Mouse (Mus musculus) megakaryocyte-erythroid progenitor cell, adult 5-6 weeks (primary cell): ENCODE results near the gene Dnajc5. TPM values are rescaled to one million over a fixed set of nuclear protein-coding genes. Genes with fewer than 3 reads are reported as not detected.

Source experiments
- ATAC-seq: replicated peaks from 2 replicates; pipeline ENCODE4 v1.8.0; 2016; ENCODE audit warnings: mild to moderate bottlenecking, inconsistent platforms; ENCODE audit not compliant: severe bottlenecking, poor library complexity, low FRiP score, low TSS enrichment
- total RNA-seq, 2 experiments: library from RNA; stranded (forward) in 1 of 2; stranded (reverse) in 1 of 2; fragments of 200-1000, 215-1000 nt in 1 of 2; fragments of >200 nt in 1 of 2; fragmentation: Nextera tagmentation in 1 of 2; gene quantifications; 2 replicates each; pipeline ENCODE4 v1.2.3; 2014 to 2017

Gene Dnajc5
- total RNA-seq, 2 experiments from 2014 or later: 38.1 to 38.6 TPM

GRCm38 (mm10) chr2:181570375-181570774, 50.1 kb downstream of the Dnajc5 start:
- ATAC-seq: no peak

GRCm38 (mm10) chr2:181570921-181571595, 50.8 kb downstream of the Dnajc5 start:
- no peak for ATAC-seq

- no peak for ATAC-seq
Measured at GRCm38 (mm10) chr2:181571941-181572670, 51.8 kb downstream of the Dnajc5 start.

GRCm38 (mm10) chr2:181572921-181573920, 52.9 kb downstream of the Dnajc5 start:
- no peak for ATAC-seq

GRCm38 (mm10) chr2:181573961-181574360, 53.7 kb downstream of the Dnajc5 start:
- no peak for ATAC-seq

- no peak for ATAC-seq
Measured at GRCm38 (mm10) chr2:181574921-181575545, 54.7 kb downstream of the Dnajc5 start.

- no peak for ATAC-seq
Measured at GRCm38 (mm10) chr2:181576613-181577012, 56.3 kb downstream of the Dnajc5 start.

- no peak for ATAC-seq
Measured at GRCm38 (mm10) chr2:181577126-181577525, 56.8 kb downstream of the Dnajc5 start.

- peak; percentile 56 for ATAC-seq
Measured at GRCm38 (mm10) chr2:181577981-181578581, 57.8 kb downstream of the Dnajc5 start.

- no peak for ATAC-seq
Measured at GRCm38 (mm10) chr2:181578790-181579618, 58.7 kb downstream of the Dnajc5 start.

GRCm38 (mm10) chr2:181579681-181580080, 59.4 kb downstream of the Dnajc5 start:
- no peak for ATAC-seq

- ATAC-seq: no peak
Measured at GRCm38 (mm10) chr2:181580131-181580772, 60.0 kb downstream of the Dnajc5 start.

- peak; percentile 60 for ATAC-seq
Measured at GRCm38 (mm10) chr2:181581016-181581401, 60.7 kb downstream of the Dnajc5 start.

- ATAC-seq: peak; percentile 50
Measured at GRCm38 (mm10) chr2:181581402-181582120, 61.3 kb downstream of the Dnajc5 start.

- no peak for ATAC-seq
Measured at GRCm38 (mm10) chr2:181582358-181582757, 62.1 kb downstream of the Dnajc5 start.

GRCm38 (mm10) chr2:181582939-181583338, 62.7 kb downstream of the Dnajc5 start:
- no peak for ATAC-seq
